Mouse (Mus musculus) embryo, embryonic 10 days (tissue): Measurements from ENCODE around the gene Mcm3.
A peak's percentile ranks its signal among the peaks of the same experiment; 100 is the strongest.

ENCODE experiments used
- DNase-seq: peaks from one replicate; pipeline ENCODE4 v3.0.0-alpha.2; 2015; ENCODE audit warnings: low spot score

Mcm3 gene

DNA sequence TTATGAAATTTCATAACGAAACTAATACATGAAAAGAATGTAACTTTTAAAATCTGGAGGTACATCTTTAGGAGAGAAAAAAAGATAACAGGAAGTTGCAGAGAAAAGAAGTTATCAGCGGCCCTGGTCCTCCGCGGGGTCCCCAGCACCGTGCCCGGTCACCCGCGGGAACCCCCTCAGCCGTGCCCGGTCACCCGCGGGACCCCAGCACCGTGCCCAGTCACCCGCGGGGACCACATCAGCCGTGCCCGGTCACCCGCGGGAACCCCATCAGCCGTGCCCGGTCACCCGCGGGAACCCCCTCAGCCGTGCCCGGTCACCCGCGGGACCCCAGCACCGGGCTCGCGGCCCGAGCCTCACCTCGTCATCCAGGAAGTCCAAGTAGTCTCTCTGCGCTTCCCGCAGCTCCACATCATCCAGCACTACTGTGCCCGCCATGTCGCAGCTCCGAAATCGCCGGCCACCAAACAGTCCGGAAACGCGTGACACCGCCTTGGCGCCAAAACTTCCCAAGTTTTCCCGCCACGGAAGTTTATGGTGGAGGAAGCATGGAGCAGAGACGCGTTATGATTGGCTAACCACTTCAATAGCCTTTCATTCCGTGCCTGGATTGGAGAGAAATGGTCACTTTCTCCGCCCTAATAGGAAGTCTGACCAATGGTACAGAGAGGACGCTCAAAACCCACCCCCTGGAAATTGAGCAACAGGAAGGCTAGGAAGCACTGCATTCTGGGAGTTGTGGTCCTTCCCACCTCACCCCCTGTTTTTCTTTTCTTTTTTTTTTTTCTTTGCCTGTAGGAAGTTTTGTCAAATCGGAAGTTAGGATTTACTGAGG is at the start of gene Mcm3:
Gene Mcm3 (minus strand): TSS at position 542 of the 835 bp plus-strand sequence.
- peak; percentile 99 for DNase-seq

DNA sequence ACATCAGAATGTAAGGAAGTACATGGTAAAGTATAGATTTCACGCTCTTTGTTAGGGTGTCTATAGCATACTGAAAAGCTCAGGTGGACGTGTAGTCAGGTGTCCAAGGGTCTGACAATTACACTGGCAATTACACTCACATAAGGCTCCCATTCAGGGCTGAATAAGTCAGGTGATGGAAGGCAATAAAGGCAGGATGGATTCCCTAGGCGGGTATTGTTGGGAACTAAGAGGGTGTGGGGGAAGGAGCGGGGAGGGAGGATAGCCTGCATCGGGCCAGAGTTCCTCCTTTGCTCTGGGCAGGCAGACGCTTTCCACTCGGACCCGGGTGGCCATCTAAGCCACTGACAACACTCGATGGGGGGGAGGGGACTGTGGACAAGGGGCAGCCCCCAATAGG is 47.9 kb upstream of the Mcm3 start:
- no peak for DNase-seq

DNA sequence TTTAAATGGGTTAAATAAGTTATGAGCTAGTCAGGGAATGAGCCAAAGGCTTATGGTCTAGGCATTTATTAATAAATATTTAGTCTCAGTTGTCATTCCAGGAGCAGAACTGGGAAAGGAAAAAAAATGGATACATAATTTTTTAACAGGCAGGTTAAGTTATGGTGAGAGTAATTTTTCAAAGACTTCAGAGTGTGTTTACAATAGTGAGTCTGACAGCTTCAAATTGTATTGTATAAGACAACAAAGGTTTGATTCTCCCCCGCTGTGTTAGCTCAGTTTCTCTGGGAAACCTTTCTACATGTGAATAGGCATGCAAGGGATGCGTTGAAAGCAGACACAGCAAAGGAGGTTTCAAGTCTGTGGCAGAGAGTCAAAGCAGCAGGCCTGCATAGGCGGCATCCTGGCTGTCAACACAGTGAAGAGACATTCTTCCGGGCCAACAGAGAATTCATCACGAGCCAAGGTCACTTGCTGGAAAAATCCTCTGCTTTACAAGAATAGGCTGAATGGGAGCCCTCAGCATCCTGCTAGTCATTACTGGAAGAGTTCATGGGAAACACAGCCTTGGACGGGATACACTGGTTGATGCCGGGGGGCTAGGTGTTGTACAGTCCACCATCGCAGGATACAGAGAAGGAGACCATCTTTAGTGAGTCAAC is 47.3 kb upstream of the Mcm3 start:
- DNase-seq, result peak; percentile 58

DNA sequence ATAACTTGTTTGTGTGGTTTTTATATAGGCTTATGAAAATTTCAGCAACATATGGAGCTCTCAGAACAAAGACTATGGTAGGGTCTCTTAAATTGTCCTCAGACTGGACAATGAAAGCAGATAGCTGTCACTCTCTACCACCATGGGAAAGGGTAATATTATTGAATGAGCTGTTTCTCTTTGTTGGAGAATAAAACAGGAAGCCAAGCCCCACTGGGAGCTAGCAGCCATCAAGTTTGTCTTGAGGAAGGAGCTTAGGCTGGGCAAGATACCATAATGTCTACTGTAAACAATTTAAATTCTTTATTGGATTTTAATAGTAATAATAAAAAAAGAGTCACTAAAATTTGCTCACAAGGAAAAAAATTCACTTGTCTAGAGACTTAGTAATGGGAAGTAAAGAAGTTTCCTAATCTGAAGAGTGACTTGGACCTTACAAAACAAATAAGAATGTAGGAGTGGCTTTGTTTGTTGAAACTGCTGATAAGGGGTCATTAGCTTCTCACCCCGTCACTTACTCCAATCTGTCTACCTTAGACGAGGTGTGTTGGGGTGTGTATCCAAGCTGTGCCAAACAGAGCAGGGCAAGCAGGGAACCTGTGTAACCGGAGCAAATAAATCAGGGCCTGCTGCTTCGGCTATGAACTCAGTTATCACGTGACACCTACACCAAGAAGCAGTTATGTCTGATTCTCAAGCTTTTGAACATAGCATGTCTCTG is 43.5 kb upstream of the Mcm3 start:
- DNase-seq, result no peak

DNA sequence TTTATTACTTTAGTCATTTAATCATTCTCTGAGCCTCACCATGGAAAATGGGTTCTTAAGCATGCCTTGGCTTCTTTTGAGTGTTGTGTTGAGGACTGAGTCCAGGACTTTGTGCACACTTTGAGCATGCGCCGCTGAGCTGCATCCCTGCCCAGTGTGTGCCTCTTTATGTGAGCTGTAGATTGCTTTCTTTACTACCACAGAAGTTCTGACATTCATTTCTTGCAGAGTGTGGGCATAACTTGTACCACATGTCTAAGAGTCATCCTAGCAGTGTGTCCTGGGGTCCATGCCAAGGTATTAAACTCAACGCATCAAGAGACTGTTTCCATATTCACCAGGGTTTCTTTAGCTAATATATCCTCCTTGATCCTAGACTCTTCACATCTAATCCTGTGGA is 41.8 kb upstream of the Mcm3 start:
- DNase-seq, result no peak

DNA sequence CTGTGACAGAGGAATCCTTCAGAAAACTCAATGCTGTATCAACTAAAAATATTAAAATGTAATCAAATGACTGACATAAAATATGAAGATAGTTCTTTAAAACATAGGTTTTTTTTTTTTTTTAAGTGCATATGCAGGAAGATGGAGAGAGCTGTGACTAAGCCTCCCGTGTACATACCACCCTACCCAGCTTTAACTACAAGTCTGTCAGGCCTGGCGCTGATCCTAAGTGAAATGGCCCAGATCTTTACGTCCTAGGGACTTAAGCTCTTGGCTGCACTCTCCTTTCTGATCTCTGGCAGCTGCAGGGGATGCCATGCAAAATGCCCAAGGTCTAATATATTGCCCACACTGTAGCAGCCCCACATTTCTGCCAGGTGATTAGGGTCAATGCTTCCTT is 40.7 kb upstream of the Mcm3 start:
- no peak for DNase-seq

DNA sequence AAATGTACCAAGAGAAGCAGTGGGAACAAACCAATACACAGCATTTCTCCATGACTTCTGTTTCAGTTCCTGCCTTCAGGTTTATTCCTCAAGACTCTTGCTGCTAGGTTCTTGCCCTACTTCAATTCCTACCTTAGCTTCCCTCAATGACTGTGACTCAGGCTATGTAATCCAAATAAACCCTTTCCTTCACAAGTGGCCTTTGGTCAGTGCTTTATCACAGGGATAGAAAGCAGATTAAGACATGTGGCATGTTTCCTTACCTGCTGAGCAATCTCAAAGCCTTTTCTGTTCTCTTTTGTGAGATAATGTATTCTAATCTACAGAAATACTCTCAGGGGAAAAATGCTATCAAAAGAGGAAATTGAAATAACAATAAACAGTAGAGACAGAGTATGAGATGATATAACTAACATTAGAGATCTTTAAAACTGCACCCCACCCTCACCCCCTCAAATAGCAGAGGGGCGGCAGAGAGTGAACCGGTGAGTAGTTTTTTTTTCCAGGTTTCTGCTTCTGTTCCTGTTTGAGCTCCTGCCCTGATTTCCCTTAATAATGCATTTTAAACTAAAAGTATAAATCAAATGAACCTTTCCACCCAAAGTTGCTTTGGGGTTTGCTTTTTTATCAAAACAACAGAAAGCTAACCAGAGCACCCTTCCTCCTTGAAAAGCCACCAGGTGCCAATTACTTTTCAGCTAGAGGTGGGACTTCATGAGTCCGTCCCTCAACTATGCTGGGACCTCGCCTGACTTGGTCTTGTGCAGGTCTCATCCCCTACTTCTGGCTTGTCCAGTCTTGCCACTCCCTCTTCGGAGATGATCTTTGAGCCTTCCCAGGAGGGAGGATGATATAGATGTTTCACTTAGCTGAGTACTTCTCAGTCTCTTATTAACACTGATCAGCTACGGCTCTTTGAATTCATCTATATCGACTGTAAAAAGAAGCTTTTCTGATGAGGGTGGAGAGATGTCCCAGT is 37.1 kb upstream of the Mcm3 start:
- DNase-seq, result no peak

DNA sequence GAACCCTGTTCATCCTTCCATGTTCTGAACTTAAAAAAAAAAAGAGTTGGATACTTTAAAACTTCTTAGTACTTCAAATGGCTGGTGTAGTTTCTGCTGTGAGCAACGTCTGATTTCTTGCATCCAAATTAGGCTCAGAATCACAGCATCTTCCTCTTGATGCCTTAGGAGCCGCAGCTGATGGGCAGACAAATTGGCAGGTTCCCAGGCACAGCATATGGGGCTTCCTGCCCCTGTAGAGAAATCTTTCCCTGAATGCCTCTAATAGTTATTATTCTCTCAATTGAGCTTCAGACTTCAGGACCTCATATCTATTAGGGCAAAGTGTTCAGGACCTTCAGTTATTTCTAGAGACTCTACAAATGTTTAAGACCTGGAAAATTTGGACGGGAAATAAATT is 19.8 kb upstream of the Mcm3 start:
- DNase-seq, result no peak

DNA sequence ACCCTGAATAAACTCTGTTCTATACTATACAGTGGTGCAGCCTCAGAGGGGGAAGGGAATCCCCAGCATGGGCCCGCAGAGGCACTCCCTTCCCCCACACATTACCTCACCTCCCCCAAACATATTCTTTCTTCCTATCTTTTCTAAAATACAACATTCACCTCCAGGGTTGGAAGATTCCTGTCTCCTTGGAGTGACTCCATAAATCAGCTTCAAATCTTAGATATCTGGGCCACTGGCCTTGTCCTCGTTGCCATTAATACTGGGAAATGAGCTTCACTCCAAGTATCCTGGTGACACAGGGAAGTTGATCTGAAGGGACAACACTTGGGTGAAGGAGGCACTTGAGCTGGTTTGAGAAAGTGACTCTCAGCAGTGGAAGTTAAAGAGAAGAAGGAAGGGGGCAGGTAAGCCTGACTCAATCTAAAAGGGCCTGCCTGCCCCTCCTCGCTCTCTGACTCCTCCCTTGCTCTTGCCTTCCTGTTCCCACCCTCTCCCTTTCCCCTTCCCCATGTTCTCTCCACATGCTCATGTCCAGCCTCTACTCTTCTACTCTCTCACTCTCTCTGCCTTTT is 16.5 kb upstream of the Mcm3 start:
- DNase-seq, result no peak

DNA sequence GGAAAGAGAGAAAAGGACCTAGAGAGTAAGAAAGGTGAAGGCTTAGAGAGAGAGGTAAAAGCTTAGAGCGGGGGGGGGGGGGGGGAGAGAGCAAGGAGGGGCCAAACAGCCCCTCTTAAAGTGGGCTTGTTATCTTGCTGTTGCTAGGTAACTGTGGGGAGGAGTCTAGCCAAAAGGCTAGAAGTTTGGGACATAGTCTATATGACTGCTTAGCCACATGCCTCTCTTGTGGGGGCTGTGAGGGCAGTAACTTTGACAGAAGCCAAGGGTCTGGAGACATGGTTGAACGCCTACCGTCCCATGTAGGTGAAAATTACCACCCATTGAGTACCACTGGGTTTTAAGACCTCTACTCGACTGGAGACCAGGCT is 13.0 kb upstream of the Mcm3 start:
- no peak for DNase-seq

DNA sequence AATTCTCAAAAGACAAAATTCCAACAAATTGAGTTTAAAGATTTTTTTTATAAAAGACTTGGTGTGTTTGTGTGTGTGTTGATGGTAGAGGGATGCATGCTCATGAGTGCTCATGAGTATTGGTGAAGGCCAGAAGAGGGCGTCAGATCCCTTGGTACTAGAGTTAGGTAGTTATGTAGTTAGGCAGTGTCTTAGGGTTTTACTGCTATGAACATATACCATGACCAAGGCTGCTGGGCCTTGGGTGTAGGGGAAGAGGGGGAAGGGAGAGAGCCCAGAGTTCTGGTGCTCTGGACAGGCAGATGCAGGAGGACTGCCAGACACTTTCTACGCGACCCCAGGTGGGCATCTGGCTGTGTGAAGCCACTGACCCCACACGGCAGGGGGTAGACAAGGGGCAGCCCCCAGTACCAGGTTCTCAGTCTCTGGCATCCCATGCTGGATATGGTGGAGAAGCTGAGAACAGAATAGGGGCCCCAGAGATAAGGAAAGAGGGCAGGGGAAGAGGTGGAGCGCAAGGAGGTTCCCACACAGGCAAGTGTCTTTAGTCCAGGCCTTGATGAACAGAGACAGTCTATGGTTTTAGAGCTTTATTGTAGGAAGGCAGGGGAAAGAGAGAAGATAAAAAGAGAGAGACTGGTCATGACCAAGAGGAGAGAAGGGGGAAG is 12.5 kb upstream of the Mcm3 start:
- DNase-seq, result peak; percentile 38

DNA sequence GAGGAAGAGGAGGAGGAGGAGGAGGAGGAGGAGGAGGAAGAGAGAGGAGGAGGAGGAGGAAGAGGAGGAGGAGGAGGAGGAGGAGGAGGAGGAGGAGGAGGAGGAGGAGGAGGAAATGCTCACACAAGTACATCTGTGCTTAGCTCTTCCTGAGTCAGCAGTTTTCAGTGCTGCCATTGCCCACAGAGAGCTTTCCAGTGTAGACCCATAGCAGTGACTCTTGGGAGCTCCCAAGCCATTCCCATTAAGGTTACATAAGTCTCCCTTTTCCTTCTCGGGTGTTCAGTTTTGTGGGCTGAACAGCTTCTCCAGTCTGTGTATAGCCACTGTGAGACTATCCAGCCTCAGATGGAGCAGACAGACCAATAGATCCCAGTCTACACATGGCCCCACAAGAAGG is 10.4 kb upstream of the Mcm3 start:
- no peak for DNase-seq

DNA sequence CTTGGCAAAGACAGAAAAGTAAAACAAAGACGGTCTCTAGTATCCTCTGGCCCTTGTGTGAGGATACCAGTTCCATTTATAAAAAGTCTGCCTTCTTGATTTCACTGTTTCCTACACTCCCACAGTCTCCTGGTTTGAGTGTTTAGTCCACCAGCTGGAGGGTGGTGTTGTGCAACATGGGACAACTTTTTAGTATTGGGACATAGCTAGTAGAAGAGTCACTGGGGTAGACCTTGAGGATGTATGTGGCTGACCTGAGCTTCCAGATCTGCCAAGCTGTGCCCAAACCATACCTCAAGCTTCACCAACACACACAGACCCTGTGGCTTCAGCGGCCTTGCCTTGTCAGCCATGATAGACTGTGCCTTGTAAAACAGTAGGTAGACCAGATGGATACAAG is 7.9 kb upstream of the Mcm3 start:
- no peak for DNase-seq

DNA sequence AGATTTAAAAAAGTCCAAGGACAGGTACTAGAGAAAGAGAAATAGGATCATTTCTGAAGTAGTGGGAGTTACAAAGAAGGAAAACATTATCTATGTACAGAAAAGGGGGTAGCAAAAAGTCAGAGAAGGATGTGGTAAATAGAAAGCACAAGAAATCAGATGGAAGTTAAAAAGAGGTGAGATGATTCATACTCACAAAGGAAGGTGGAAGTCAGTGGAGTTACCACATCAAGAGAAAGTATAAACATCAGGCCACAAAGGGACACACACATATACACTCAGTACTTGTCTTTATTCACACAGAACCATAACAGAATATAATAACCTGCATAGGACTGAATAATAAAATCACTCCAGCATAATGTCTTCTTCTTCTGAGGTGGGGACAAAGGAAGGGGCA is 4.9 kb upstream of the Mcm3 start:
- no peak for DNase-seq

DNA sequence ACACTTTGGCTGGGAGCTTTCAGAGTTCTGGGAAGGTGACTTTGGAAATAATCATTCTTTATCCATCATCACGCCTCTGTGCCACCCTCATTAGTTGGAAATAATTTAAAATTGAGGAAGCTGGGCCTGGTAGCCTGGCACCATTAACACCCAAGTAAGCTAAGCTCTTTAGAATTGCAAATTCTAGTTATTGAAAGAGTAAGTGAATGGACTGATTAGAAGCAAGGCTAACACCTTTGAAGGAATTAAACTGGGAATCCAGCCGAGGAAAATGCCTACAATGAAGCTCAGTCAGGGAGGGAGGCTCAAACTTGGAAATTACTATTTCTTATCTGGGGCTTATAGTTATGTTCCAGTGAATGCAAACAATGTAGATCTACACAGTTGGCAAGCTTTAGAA is 3.8 kb upstream of the Mcm3 start:
- no peak for DNase-seq

DNA sequence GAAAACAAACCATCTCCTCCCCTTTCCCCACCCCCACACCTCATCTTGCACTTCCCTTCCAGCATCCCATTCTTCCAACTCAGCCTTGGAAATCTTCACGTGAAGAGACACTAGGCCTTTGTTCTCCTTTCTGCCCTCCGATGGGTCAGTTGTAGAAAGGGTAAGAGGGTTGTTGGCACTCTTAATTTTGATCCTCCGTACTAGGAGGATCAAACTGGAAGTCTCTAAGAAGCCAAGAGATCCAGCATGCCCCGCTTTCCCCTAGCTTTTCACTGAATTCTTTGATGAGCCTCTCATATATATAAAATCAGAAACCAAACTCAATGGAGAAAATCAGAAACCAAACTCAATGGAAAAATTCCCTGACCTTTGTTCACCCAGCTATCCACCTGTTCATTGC is 3.4 kb upstream of the Mcm3 start:
- no peak for DNase-seq

DNA sequence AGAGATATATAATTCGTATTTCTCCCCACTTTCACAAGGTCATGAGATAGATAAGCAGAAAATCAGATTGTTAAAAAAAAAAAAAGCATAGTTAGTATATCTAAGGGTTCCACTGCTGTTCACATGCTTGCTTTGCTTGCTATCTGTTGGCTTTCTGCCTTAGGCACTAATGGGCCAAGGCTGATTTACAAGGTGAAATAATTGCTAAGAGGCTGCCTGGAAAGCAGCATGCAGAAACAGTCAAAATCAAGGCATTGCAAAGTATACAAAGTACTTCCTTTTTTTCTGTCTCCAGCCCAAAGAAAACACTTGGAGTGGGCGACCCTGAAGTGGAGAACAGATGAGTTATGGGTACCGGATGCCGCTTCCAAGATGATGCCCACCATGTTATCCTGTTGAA is 847 bp upstream of the Mcm3 start:
- no peak for DNase-seq

DNA sequence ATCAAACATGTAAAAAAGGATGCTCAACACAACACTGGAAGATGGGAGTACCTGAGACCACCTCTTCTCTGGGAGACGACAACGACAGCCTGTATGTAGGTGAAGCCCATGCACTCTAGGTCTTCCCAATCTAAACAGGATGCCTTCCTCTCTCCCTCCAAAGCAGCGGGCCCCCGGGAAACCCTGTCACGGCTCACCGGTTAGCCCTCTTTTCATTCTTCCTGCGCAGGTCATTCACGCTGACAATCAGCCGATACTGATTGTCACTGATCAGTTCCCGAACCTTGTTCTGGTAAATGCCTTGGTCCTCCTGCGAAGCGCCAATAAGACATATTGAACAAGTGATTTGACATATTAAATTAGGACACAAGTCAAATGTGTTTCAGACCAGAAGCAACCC is 2.5 kb downstream of the Mcm3 start:
- no peak for DNase-seq

DNA sequence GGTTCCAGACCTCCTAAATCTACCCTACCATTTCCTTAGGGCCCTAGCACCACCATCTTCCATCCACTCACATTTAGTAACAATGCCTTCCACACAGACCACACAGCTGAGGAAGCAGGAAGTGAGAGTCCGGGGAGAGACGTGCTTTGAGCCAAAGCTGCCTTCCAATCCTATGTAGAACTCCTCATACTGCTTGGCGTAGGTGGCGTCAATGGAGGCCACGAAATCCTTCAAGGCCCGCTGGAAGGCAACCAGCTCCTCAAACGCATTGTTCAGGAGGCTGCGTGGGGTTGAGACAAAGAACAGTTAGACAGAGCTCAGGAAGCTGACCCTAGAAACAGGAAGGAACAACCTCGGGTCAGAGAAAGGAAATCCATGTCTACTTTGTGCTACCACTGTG is 2.9 kb downstream of the Mcm3 start:
- no peak for DNase-seq

DNA sequence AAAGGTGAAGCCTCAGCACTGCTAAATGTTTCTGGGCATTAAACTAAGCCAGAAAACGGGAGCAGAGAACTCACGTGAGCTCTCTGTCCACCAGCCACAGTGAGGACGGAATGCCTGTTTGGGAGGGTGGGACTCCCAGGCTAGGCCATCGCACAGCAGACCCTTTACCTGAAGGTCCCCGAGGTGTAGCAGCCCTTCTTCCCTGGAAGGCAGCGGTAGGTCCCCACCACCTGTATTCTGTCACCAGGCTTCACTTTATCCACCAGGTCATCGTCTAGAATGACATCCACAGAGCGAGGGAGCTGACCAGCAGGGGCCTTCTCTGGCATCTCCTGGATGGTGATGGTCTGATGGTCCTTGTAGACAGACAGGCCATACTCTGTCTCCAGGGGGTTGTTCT is 5.6 kb downstream of the Mcm3 start:
- DNase-seq, result no peak

DNA sequence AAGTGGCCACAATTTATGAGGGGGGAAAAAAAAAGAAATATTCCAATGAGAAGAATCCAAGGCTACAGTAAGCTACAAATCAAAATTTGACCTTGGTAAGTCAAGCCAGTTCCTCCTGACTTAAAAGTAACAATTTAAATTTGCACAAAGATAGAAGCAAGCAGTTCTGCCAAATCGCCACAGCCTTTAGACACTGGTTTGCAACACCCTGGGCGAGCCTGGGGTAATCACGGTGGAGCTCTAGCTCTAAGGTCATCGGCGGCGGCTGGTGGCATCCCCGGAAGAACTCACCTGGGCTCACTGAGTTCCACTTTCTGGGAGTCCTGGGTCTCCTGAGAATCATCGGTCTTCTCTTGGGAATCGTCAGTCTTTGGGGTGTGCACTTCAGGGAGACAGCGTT is 15.6 kb downstream of the Mcm3 start:
- no peak for DNase-seq
